Mouse (Mus musculus): Measurements from ENCODE around the gene Srsf3.
A peak's percentile ranks its signal among the peaks of the same experiment; 100 is the strongest.

The Srsf3 gene

DNA sequence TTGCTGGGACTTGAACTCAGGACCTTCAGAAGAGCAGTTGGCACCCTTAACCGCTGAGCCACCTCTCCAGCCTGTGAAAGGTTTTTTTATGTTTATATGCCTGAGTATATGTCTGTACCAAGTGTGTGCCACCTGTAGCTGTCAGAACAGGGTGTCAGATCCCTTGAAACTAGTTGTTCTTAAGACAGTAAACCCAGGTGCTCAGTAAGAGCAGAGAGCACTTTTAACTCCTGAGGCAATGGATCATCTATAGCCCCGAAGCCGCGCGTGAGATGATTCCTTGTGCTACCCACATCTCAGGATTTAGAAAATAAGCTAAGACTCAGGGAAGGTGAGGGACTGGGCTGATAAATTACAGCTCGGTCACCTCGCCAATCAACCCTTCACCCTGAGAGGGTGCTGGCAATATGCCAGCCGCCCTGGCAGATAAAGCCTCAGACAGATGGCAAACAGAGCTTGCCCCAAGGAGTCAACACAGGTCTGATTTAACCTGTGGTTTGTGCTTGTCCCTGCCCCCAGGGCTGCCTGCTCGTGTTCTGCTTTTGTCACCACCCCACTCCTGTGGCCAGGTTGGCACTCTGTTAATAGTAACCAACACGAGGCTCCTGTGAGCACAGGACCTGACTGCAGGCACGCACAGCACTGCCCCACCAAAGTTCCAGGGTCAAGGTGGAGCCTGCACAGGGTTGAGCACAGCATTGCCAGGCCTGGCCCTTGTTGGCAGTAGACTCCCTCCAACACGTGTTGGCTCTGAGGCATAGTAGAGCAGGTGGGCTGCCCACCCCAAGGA lies 13.5 kb downstream of the Srsf3 start:
- peak; percentile 58 for DNase-seq (ENCODE audit: low read depth)

GRCm38 (mm10) chr17:29046863-29047262 lies 14.4 kb downstream of the Srsf3 start:
- peak; percentile 38 for DNase-seq (ENCODE audit: low read depth)

GRCm38 (mm10) chr17:29047697-29048514 lies 15.5 kb downstream of the Srsf3 start:
- DNase-seq (ENCODE audit: low read depth), result peak; percentile 59

GRCm38 (mm10) chr17:29048748-29049507 lies 16.5 kb downstream of the Srsf3 start:
- peak; percentile 84 for DNase-seq (ENCODE audit: low read depth)

DNA sequence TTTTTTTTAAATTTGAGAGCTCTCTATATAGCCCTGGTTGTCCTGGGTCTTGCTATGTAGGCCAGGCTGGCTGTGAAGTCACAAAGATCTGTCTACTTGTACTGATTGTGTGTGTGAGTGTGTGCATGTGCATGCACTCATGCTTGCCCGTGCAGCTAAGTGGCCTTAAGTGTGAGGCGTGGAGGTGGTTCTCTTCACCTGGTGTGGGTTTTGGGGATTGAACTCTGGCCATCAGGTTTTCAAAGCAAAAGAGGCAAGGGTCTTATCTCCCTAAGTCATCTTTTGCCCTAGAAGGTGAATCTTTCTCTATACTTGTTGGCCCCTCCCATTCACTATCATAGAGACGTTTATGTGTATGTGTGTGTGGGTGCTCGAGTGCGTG lies 17.1 kb downstream of the Srsf3 start:
- no peak for DNase-seq (ENCODE audit: low read depth)

- DNase-seq (ENCODE audit: low read depth), result no peak
Observed at GRCm38 (mm10) chr17:29049923-29050322, 17.5 kb downstream of the Srsf3 start.

DNA sequence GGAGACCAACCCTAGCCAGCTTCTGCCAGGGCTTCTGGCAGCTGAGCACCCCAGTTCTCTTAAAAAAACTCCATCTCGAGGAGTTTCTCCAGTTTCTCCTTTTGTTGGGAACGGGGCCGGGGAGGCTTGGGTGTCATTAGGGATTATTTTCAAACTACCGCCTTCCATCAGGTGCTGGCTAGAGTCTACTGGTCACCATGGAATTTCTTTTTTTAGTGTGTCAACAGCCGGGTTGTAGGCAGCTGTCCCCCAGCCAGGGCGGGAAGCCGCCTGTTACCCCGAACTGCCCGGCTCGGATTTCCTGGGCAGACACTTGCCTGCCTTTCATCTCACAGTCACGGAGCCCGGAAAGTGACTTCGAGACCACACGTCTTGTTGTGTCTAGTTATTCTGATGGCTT lies 18.4 kb downstream of the Srsf3 start:
- DNase-seq (ENCODE audit: low read depth), result no peak

- DNase-seq (ENCODE audit: low read depth), result no peak
Observed at GRCm38 (mm10) chr17:29053067-29053466, 20.6 kb downstream of the Srsf3 start.

- no peak for DNase-seq (ENCODE audit: low read depth)
Observed at GRCm38 (mm10) chr17:29053841-29054240, 21.4 kb downstream of the Srsf3 start.

GRCm38 (mm10) chr17:29054429-29054828 lies 22.0 kb downstream of the Srsf3 start:
- DNase-seq (ENCODE audit: low read depth), result no peak

- DNase-seq (ENCODE audit: low read depth), result no peak
Observed at GRCm38 (mm10) chr17:29055586-29055985, 23.2 kb downstream of the Srsf3 start.

GRCm38 (mm10) chr17:29056207-29056606 lies 23.8 kb downstream of the Srsf3 start:
- DNase-seq (ENCODE audit: low read depth), result no peak

DNA sequence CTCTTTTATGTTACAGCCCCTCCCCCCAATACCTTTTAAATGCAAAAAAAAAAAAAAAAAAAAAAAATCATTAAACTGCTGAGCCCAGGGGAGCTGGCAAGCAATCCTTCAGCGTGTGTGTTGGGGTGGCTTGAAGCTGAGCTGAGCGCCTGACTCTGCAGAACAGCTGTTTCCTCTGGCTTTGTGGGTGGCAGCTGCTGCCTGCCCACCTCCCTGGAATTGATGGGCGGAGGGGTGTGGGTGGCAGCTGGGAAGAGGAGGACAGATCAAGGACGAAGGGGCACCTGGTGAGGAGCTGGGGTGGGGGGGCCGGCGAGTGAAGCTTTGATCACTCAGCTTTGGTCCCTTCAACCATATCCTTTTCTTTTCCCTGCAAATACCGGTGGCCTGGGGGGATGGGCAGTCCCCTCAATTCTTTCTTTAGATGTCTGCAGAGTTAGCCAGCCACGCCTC lies 24.3 kb downstream of the Srsf3 start:
- peak; percentile 86 for DNase-seq (ENCODE audit: low read depth)

DNA sequence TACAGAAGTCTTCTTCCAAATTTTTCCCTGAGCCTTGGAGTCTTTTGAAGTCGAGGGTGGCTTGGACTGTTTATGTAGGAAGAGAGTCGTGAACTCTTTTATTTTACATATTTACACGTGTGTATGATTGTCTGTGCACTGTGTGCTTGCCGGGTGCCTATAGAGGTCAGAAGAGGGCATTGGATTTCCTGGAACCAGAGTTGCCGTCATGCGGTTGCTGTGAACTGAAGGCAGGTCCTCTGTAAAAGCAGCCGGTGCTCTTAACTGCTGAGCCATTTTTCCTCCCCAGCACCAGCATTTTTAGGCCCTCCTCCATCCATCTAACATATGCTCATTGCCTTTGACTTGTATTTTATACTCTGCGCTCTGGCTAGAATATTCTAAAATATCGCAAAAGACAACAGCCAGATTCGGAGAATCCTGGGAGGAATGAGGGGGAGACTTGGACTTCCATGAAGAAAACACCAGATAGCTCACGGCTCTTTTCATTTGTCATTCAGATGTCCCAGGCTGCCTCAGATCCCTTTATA lies 25.0 kb downstream of the Srsf3 start:
- peak; percentile 47 for DNase-seq (ENCODE audit: low read depth)

DNA sequence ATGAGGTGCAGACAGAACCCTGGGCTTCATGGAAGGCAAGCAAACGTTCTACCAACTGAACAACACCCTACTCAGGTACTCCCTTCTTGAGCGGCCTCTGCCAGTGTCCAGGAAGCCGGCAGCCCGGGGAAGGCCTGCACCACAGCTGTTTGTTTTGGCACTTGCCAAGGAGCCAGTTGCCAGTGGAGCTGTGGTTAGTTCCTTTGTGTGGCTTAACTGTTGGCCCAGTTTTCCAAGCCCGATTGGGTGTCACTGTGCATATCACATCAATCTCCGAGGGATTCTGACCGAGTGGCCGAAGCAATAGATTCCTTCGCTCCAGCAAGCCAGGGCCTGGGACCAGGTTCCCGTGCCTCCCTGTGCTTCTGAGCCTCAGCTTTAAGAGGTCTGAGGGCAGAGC lies 25.5 kb downstream of the Srsf3 start:
- DNase-seq (ENCODE audit: low read depth), result peak; percentile 88

- no peak for DNase-seq (ENCODE audit: low read depth)
Observed at GRCm38 (mm10) chr17:29058487-29058886, 26.1 kb downstream of the Srsf3 start.

- DNase-seq (ENCODE audit: low read depth), result no peak
Observed at GRCm38 (mm10) chr17:29059581-29059980, 27.2 kb downstream of the Srsf3 start.

DNA sequence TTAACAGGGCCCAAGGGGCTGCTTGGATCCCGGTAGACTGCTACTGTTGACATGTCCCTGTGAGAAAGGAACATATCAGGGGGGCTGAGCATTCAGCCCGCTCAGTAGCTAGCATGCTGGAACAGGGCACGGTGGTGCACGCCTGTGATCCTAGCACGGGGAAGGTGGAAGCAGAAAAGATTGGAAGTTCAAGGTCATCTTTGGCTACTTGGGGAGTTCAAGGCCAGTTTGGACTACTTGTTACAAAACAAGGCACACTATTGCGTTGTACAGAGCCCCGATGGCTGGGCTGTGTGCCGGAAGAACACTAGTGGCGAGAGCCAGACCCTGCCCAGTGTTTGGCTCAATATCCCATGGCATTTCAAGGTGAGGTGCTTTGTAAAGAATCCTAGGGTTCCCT lies 28.5 kb downstream of the Srsf3 start:
- no peak for DNase-seq (ENCODE audit: low read depth)

GRCm38 (mm10) chr17:29062119-29063035 lies 29.9 kb downstream of the Srsf3 start:
- DNase-seq (ENCODE audit: low read depth), result no peak

GRCm38 (mm10) chr17:29063121-29063987 lies 30.9 kb downstream of the Srsf3 start:
- peak; percentile 68 for DNase-seq (ENCODE audit: low read depth)
